Mouse (Mus musculus) adrenal gland, adult 8-10 months (tissue): ENCODE results near the gene Phrf1. TPM values are rescaled to one million over a fixed set of nuclear protein-coding genes. Genes with fewer than 3 reads are reported as not detected.
"Not testable (repeated sequence)": the region's sequence is repeated elsewhere in the genome, so short reads cannot be mapped to it uniquely, and the experiment has no call there.

Source experiments
- DNase-seq: peaks from one replicate; pipeline ENCODE4 v3.0.0; 2022
- total RNA-seq, 4 experiments: library from RNA; stranded (reverse); gene quantifications; 2 replicates each; pipeline ENCODE4 v1.2.4; 2022

Phrf1 gene
- total RNA-seq, 4 experiments from 2014 or later, result 79.8 to 92.9 (median 84.3) TPM

DNA sequence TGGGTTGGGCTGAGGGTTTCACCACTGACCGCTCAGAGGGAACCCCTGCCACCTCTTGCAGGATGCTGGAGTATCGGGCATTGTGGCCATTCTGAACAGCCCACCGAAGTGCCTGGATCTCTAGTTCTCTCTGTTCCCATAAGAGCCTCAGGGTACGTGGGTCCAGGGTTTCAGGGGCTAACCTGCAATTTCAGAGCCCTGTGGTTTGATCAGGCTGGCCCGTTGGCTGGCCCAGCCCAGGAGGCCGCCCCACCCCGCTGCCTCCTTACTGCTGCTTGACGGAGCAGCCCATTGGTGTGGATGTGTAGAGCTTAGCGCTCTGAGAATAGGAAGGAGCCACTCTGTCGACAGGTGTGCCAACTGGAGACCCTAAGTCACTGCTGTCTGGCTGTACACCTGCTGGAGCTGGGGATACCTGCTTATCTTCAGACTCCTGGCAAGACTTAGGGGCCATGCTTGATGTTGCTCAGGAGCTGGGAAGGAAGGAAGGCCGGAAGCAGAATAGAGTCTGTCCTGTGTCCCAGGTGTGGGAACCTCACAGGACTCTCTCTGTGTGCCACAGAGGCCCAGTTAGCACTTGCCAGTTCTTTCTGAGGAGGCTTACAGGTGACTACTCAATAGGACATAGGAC, 14.9 kb upstream of the Phrf1 start, which contains the start of gene Lmntd2:
Gene Lmntd2, minus strand, starts transcription at position 476 of the 631 bp plus-strand sequence.
- DNase-seq, result no peak

DNA sequence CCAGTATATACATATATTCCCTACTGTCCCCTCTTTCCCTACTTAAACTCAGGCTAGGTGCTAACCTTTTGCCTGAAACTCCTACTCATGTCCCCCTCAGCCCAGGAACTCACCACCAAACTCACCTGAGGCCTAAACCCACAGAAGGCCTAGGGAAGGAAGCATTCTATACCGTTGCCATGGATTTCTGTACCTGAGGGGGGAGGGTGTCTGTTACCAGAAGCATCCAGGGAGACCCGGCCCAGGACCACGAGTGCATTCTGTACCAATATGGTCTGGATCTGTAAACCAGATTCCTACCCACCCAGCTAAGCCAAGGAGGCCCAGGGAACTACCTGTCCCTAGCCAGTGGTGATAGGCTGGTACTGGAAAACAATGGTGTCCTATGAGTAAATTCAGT, 14.3 kb upstream of the Phrf1 start:
- DNase-seq, result no peak

DNA sequence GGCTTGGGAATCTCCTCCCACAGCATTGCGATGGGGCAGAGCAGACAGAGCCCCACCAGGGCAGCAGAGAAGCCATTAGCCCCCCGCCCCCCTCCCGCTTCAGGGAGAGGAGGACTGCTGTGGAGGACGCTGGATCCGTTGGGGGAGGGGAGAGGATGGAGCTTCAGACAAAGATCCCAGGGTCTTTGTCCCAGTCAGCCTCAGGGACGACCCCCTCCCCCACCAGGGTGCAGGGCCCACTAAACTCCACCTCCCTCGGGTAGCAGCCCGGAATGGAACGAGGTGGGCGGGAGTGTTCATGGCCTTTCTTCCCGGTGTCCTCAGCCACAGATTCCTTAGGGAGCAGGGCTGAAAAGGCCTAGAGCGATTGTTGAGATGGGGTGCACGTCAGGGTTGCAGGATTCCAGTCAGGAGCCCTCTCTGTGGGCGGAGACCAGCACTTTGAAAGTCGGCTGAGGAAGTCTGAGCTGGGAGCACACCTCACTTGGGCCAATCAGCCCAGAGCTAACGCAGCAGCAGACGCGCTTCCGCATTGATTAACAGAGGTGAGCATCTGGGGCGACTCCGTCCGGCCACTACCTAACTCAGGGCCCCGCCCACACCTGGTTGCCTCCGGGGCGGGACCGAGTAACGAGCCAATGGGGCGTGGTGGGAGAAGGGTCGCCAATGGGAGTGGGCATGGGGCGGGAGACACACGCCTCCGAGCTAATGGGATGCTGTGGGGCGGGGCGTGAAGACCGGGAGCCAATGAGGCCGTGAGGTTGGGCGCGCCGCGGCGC, 13.3 kb upstream of the Phrf1 start, which contains the start of gene Rassf7:
Gene Rassf7, plus strand, starts transcription at position 760 of the 779 bp plus-strand sequence.
- peak; percentile 91 for DNase-seq

DNA sequence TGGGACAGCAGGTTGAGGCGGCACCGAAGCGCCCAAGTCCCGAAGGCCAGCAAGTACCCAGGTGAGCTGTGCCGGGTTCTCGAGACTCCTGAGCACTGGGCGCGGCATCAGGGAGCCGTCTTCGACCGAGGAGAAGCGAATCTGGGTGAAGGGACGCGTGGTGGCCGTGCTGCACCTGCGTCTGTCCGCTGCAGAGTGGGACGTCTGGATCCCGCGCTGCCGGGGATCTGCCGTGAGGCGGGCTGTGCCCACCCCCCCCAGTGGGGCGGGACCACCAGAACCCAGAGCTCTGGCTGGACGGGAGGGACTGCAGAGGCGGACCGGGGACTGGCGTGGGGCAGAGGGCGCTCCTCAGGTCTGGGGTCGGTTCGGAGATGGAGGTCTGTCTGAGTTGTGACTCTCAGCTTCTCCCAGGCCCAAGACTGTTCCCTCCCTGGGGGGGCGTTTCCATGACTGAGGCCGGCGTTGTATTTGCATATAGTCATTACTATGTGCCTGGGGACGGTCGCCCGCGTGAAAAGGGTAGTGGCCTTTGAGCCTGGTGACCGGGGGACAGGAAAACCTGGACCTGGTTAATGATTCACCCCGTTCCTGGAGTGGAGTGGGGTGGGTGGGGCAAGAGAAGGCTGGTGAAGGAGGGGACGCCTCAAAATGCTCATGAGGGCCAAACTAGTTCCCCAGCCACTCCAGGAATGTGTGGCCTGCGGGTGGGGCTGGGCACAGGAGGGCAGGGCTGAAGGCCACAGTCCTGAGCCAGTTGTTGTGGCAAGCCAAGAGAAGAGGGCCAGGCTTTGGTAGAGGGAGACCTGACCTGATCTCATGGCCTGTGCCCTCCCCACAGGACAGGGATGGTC, 12.5 kb upstream of the Phrf1 start:
- DNase-seq, result peak; percentile 49

DNA sequence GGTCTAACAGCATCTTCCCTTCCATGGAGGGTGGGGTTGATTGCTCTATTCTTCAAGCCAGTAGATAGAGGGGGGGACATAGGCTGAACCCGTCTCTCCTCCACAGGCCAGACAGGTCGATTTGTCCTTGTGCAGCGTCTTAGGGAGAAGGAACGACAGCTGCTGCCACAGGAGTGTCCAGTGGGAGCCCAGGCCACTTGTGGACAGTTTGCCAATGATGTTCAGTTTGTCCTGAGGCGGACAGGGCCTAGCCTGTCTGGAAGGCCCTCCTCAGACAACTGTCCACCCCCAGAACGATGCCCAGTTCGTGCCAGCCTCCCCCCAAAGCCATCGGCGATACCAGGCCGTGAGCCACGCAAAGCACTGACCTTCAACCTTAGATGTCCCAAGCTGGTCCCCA, 11.7 kb upstream of the Phrf1 start:
- no peak for DNase-seq

DNA sequence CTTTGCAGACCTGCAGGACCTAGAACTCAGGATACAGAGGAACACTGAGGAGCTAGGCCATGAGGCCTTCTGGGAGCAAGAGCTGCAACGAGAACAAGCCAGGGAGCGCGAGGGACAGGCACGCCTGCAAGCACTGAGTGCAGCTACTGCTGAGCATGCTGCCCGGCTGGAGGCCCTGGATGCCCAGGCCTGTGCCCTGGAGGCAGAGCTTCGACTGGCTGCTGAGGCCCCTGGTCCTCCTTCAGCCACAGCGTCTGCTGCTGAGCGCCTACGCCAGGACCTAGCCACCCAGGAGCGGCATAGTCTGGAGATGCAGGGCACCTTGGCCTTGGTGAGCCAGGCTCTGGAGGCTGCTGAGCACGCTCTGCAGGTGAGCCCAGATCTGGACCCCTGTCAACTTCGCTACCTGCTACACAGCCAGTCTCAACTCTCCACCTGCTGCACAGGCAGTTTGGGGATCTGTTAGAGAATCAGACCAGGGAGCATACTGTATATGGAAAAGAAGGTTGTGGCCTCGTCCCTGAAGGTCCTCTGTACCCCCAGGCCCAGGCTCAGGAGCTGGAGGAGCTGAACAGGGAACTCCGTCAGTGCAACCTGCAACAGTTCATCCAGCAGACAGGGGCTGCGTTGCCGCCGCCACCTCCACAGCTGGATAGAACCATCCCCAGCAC, 11.1 kb upstream of the Phrf1 start:
- DNase-seq, result no peak

DNA sequence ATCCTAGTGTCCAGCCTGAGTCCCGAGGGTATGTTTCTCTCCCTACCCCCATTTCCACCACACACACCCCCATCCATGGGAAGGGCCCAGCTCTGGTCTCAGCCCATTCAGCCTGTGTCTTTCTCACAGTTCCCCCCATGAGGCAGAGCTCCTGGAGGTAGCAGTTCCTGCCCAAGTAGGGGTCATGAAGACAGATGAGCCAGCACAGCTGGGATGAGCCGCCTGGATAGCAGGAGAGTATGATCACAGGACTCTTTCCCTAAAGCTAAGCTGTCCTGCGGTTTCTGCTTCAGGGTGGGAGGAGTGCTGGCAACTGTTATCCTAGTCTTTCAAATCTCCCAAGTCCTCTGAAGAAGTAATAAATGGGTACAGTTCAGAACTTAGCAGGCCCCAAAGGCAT, 10.4 kb upstream of the Phrf1 start:
- DNase-seq, result no peak

DNA sequence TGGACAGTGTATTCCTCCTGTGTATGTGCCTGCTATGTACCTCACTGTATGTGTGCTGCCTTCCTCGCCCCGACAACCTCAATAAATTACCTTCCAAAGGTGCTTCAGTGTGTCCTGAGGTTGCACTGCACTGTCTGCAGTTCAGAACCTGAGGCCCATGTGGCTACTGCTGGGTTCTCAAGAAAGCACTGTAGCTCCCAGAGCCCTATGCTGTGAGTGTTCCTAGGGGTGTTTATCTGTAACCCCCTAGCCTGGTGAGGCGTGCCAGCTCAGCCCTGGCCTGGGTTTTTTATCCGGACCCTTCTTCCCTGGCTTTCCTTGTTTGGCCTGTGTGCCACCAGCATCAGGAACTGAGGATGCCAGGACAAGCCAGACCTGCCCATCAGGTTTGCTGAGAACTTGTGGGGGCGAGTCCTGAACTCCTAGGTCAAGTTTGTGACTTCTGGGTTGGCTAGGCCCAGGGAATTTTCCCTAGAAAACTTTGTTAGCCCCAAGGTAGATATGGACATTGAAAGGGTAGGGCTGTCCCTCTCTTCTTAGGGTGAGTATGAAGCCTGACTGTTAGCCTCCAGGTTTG, 9.9 kb upstream of the Phrf1 start:
- no peak for DNase-seq

DNA sequence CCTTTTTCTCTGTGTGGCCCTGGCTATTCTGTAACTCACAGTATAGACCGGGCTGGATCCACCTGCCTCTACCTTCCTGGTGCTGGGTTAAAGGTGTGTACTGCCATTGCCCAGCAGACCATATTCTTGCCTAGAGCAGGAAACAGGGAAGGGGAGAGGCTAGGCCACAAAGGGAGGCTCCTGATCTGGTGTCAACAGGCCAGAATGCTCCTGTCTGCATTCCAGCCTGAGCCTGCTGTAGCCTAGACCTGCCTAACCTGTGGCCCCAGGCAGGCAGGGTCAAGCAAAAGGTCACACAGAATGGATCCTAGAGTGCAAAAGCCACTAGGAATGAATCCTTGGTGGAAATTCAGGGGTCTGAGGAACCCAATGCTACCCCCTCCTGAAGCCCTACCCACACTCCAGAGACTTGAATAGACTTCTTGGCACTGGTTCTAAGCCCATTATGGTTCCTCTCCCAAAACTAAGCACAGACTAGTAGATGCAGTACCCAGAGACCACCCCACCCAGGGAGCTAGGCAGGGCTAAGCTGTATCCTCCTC, 9.0 kb upstream of the Phrf1 start:
- no peak for DNase-seq

DNA sequence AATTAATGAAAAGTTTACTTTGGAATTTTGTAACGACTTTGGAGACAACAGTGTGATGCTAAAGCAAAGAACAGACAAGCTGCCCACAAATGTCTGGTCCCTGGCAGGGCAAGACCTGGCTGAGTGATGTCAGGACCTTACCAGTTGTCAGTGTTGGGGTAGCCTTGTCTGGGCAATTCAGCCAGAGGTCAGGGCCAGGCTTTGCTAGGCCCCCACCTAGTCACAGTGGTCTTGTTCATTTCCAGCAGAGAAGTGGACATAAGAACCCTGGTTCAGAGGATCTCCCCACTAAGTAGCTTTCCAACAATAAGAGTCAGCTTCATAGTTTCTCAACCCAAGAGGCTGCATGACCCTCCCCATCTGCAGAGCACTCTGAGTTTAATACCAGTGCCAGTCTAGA, 8.2 kb upstream of the Phrf1 start:
- no peak for DNase-seq

DNA sequence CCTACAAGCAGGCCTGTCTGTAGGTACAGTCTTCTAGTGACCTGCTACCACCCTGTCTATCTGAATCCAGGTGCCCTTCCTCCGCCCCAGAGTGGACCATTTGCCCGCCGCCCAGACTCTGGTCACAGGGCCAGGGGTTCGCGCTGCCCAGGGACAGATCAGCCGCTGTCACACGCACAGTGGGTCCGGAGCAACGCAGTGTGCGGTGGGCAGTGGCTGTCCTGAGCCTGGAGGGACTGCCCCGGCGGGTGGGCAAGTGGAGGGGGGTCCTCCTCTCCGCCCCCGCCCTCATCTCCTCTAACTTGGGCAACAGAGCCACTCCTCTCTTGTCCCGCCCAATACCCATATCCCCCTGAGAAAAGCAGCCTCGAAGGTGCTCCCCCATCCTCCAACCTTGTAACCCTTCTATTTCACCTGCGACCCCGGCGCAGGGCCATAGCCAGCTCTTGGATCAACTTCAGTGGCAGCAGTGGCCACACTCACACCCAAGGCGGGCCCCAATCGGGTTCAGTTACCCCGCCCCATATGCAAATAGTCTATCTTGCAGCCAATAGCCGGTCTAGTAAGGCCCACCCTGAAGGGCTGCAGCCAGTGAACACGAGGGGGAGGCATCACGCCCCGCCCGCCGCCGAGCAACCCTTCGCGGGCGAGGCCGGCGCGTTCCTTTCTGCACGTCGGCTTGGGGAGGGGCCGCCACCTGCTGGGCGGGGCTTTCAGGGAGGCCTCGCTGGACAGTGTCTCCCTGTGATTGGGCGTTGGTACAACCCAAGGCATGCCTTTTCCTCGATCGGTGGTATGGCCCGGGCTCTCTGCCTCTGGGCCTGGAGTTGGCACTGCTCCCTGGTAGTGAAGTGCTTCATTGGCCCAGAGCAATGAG, 7.1 kb upstream of the Phrf1 start:
- peak; percentile 96 for DNase-seq

DNA sequence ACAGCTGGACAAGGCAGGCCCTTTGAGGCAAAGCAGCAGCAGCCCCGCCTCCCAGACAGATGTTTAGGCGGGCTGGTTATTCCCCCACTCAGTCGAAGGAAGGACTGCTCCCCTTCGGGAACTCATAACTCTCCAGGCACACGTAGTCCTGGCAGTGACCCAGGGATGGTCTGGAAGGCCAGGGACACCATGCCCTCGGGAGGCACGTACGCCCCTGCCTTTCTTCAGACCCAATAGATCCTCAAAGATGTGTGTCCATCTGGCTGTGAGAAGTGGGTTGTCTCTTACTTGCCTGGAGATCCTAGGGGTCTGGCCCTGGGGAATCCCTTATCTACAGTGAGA, 6.5 kb upstream of the Phrf1 start:
- DNase-seq, result no peak

DNA sequence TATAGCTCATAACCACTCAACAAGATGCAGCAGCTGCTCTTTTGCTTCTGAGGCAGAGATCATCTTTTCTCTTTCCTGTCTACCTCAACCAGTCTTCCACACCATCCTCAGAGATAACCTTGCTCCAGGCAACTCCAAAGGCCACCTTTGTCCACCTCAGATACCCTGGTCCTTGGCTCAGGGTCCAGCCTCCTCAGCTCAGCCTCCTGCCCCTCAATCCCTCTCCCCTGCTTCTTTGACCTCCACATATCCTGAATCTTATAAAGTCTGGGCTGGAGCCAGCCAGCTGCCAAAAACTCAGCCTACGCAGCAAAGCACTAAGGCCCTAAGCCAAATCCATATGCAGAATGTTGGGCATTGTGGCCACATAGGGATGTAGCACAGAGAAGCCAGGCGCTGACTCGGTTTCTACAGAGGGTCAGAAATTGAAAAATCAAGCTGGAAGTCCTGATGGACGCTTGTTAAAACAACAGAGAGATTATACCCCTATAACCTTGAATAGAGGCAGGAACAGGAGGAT, 5.8 kb upstream of the Phrf1 start:
- DNase-seq, result no peak

DNA sequence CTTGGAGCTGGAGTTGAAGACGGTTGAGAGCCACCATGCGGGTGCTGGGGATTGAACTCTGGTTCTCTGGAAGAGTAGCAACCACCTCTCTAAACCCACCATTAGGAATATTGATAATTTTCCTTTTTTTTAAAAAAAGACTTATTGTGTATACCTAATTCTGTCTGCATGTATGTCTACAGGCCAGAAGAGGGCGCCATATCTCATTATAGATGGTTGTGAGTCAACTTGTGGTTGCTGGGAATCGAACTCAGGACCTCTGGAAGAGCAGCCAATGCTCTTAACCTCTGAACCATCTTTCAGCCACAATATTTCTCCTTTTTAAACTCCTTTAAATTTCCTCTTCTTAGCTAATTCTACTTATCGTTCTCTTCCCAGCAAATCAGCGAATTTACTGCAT, 2.0 kb upstream of the Phrf1 start:
- DNase-seq, result no peak

DNA sequence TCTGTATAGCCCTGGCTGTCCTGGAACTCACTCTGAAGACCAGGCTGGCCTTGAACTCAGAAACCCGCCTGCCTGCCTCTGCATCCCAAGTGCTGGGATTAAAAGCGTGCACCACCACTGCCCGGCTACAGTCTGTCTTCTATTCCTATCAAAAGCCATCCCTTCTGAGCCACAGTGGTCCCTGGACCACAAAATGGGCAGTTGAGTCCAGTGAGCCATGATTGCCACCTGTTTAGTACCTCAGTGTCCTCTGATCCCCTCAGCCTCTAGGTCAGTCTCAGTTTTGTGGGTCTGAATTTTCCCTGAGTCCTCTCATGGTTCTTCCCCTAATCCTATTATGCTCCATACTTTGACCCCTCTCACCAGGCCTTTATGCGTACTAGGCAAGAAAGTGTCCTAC, 788 bp upstream of the Phrf1 start:
- no peak for DNase-seq

DNA sequence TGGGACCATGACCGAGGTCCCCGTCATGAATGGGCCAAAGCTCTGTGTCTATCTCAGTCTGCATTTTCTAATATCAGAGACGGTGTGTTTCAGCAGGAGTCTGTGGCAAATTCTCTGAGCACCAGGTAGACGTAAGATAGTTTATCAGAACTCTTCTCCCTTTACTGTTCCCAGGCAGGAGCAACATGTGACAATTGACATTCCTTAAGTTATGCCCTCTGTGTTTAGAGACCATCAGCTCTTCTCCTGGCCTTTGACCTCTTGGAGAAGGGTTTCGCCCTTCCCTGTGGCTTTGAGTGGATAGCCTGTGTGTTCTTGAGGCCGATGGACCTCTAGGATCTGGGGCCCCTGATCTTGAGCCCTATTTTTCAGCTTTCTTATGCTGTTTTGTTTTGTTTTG, 1.1 kb downstream of the Phrf1 start:
- no peak for DNase-seq

DNA sequence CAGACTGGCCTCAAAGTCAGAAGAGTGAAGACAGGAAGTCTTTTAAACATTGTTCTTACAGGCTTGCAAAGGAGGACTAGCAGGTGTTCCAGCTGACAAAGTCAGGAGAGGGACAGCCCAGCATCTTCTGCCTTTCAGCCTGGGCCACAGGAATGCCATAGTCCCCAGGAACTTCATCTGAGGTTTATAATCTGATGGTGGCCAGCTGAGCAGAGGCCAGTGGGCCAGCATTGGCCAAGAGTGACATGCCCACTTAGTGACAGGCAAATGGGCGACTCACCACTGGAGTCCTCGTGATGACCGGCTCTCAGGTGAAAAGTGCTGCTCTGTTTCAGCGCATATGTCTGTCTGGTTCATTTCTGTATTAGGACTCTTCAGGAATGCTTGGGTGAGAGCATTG, 2.0 kb downstream of the Phrf1 start:
- no peak for DNase-seq

DNA sequence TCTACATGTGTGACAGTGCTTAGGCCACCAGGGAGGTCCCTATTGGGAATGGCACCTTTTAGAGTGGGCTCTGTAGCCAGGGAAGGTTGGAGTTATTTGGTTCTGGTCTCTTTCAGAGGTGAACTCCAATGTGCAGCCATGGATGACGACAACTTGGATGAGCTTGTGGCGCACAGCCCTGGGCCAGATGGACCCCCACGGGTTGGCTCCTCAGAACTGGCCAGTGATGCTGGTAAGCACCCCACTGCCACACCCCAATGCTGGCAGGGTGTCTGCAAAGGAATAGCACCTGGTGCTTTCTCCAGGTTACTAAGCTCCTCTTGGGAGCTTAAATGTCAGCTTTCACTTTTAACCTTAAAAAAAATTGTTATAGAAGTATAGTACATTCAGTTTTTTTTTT, 2.5 kb downstream of the Phrf1 start:
- DNase-seq, result no peak

DNA sequence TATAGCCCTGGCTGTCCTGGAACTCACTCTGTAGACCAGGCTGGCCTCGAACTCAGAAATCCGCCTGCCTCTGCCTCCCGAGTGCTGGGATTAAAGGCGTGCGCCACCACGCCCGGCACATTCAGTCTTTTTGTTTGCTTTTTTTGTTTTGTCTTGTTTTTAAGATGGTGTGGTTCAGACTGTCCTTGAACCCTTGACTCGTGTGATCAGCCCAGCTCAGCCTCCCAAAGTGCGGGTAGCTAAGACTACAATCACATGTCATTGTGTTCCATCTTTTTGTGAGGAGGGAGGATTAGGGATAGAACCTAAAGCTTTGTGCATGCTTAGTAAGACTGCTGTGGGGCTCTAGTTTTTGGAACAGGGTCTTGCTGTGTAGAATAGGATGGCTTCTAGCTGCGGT, 3.0 kb downstream of the Phrf1 start:
- no peak for DNase-seq

DNA sequence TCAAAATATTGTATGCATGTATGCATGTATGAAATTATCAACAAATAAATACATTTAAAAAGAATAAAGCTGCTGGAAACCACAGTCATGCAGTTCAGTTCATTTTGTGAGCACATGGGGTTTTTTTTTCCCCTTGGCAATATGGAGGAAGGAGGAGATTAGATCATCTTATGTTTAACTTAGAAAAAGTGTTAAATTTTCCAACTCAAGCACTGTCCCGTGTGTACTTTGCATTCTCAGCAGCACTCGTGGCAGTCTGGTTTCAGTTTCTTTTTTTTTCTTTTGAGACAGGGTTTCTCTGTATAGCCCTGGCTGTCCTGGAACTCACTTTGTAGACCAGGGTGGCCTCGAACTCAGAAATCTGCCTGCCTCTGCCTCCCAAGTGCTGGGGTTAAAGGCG, 21.9 kb downstream of the Phrf1 start:
- not testable (repeated sequence) for DNase-seq

DNA sequence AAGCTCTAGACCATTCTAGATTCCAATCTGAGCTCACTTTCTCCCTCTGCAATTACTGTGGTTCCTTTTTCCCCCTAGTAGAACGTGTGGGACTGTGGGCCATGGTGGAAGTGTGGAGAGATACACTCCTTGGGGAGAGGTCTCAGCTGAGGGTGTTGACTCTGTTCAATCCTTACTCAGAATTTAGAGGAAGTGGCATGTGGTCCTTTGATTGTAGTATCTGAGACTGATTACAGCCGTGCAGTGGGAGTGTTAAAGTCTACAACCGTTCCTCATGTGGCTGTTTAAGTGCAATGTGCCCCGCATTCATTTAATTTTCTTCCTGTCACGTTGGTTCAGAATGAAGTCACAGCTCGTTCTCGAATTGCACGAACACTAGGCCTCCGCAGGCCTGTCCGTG, 27.6 kb downstream of the Phrf1 start:
- DNase-seq, result no peak
